Mouse (Mus musculus): Measurements from ENCODE around the gene Ints6l.
A peak's percentile ranks its signal among the peaks of the same experiment; 100 is the strongest.

The Ints6l gene

GRCm38 (mm10) chrX:56454671-56455371, at the start of gene Ints6l:
Gene Ints6l (plus strand): TSS chrX:56454857.
- peak; percentile 15 for DNase-seq (ENCODE audit: low spot score)

- DNase-seq (ENCODE audit: low spot score): no peak
Observed at GRCm38 (mm10) chrX:56405482-56405881, 49.2 kb upstream of the Ints6l start.

GRCm38 (mm10) chrX:56406128-56406527, 48.5 kb upstream of the Ints6l start:
- DNase-seq (ENCODE audit: low spot score): no peak

- no peak for DNase-seq (ENCODE audit: low spot score)
Observed at GRCm38 (mm10) chrX:56416277-56416676, 38.4 kb upstream of the Ints6l start.

- DNase-seq (ENCODE audit: low spot score): no peak
Observed at GRCm38 (mm10) chrX:56417541-56417940, 37.1 kb upstream of the Ints6l start.

- DNase-seq (ENCODE audit: low spot score): no peak
Observed at GRCm38 (mm10) chrX:56430601-56431000, 24.1 kb upstream of the Ints6l start.

GRCm38 (mm10) chrX:56435758-56436283, 18.8 kb upstream of the Ints6l start:
- no peak for DNase-seq (ENCODE audit: low spot score)

GRCm38 (mm10) chrX:56446487-56447428, 7.9 kb upstream of the Ints6l start:
- DNase-seq (ENCODE audit: low spot score): no peak

GRCm38 (mm10) chrX:56447524-56448015, 7.1 kb upstream of the Ints6l start, which contains the start of gene Gm2174:
Gene Gm2174 (plus strand): TSS chrX:56447965.
- DNase-seq (ENCODE audit: low spot score): no peak

- DNase-seq (ENCODE audit: low spot score): peak; percentile 60
Observed at GRCm38 (mm10) chrX:56455372-56456246, 952 bp downstream of the Ints6l start.

GRCm38 (mm10) chrX:56456379-56456778, 1.7 kb downstream of the Ints6l start:
- DNase-seq (ENCODE audit: low spot score): no peak

GRCm38 (mm10) chrX:56462020-56462933, 7.6 kb downstream of the Ints6l start:
- DNase-seq (ENCODE audit: low spot score): no peak

- DNase-seq (ENCODE audit: low spot score): no peak
Observed at GRCm38 (mm10) chrX:56464906-56465305, 10.2 kb downstream of the Ints6l start.

- DNase-seq (ENCODE audit: low spot score): no peak
Observed at GRCm38 (mm10) chrX:56467688-56468087, 13.0 kb downstream of the Ints6l start.

- DNase-seq (ENCODE audit: low spot score): no peak
Observed at GRCm38 (mm10) chrX:56468422-56468821, 13.8 kb downstream of the Ints6l start.

GRCm38 (mm10) chrX:56474035-56474434, 19.4 kb downstream of the Ints6l start:
- DNase-seq (ENCODE audit: low spot score): no peak

GRCm38 (mm10) chrX:56477553-56477952, 22.9 kb downstream of the Ints6l start:
- no peak for DNase-seq (ENCODE audit: low spot score)

GRCm38 (mm10) chrX:56481906-56482305, 27.2 kb downstream of the Ints6l start:
- no peak for DNase-seq (ENCODE audit: low spot score)

- peak; percentile 13 for DNase-seq (ENCODE audit: low spot score)
Observed at GRCm38 (mm10) chrX:56489758-56490157, 35.1 kb downstream of the Ints6l start.

- DNase-seq (ENCODE audit: low spot score): no peak
Observed at GRCm38 (mm10) chrX:56497241-56497640, 42.6 kb downstream of the Ints6l start.
